Mouse (Mus musculus): Measurements from ENCODE around the gene Cyp4f16. TPM values are rescaled to one million over a fixed set of nuclear protein-coding genes. Genes with fewer than 3 reads are reported as not detected.

Cyp4f16 gene
- polyA plus RNA-seq, 2 experiments: 16.7 to 34.0 TPM

- TF ChIP-seq POLR2A (IDR thresholded peaks at IDR 0.05; ENCODE audit: borderline replicate concordance, extremely low read depth, insufficient read depth, insufficient read length): no peak
- Histone ChIP-seq H3K4me2 (replicated peaks; ENCODE audit: low read depth, low read length, severe bottlenecking) (no peak overlapping the region), H3K27ac (replicated peaks; ENCODE audit: low read depth, low read length) (no peak overlapping the region), H3K27me3 (ENCODE audit: control insufficient read depth, insufficient read depth, low read length) (no peaks in the 10 kb centered on the region), H3K9me3 (ENCODE audit: control insufficient read depth, low read length) (no peaks in the 10 kb centered on the region), H3K36me3 (ENCODE audit: control insufficient read depth, insufficient read depth, low read length) (no peaks in the 10 kb centered on the region; the same call in 1 of the 2 replicates), H3K4me3 (replicated peaks; ENCODE audit: low read length) (no peak overlapping the region), H3K4me1 (ENCODE audit: control insufficient read depth, insufficient read depth, low read length) (peaks cover 9% of the 10 kb centered on the region; the same call in 1 of the 2 replicates), H3K9ac (ENCODE audit: low read depth, low read length, severe bottlenecking) (no peak overlapping the region)
- WGBS: 70% methylated on average over 2 of the region's 2 CpGs
- DNase-seq (ENCODE audit: low spot score) (no peak), ATAC-seq (ENCODE audit: low FRiP score, low read depth) (no peak)
Observed at GRCm38 (mm10) chr17:32503111-32503510, 33.2 kb upstream of the Cyp4f16 start.

DNA sequence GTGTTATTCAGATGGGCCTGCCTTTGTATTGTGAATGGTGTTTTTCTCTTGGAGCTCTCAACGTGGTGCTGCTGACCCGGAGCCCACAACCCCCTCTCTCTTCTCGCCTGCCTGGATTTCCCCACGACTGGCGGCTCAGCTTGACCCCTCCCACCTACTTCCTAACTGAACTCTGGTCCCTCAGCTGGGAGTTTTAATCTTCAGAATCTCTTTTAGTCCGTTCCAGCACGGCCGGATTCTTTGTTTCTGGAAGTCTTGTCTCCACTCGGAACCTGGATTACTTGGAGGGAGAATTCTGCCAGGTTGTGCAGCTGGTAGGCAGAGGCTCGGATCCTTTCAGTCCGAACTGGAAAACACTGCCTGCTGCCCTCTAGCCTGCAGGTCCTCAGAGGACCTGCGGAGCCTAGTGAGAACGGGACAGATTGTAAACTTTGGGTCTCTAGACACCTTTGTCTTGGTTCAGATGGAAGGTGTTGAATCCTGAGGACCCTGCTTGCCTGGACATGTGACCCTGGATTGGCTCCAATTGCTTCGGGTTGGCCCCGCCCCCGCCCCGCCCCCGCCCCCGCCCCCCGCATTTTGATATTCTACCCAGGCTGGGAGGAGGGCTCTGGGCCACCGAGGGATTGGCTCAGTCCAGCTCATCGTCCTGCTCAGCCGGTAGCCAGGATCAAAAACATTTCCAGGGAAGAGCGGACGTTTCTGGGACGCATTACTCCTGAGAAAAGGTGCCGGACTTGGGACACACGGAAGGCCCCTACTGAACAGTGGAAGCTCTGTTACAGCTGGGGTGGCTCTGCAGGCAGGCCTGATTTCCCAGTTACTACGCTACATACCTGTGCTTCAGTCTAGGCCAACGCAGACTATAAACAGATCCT, 30.3 kb upstream of the Cyp4f16 start, which contains the start of gene Cyp4f17:
Cyp4f17 (plus strand) TSS at position 200 of the 878 bp plus-strand sequence.
- Histone ChIP-seq H3K27ac (replicated peaks; ENCODE audit: low read depth, low read length) (peak within 1 kb of the TSS; percentile 78), H3K4me2 (replicated peaks; ENCODE audit: low read depth, low read length, severe bottlenecking) (peak within 1 kb of the TSS; percentile 78), H3K27me3 (ENCODE audit: control insufficient read depth, insufficient read depth, low read length) (no peaks in the 10 kb centered on the region), H3K9ac (ENCODE audit: low read depth, low read length, severe bottlenecking) (peak within 1 kb of the TSS; percentile 70), H3K4me1 (ENCODE audit: control insufficient read depth, insufficient read depth, low read length) (peaks cover 9% of the 10 kb centered on the region; the same call in 1 of the 2 replicates), H3K9me3 (ENCODE audit: control insufficient read depth, low read length) (no peaks in the 10 kb centered on the region), H3K36me3 (ENCODE audit: control insufficient read depth, insufficient read depth, low read length) (peaks cover 7% of the 10 kb centered on the region), H3K4me3 (replicated peaks; ENCODE audit: low read length) (peak within 1 kb of the TSS; percentile 52)
- under 1% methylated on average over 29 of the region's 30 CpGs for WGBS
- peak; percentile 94 for ATAC-seq (ENCODE audit: low FRiP score, low read depth)
- TF ChIP-seq POLR2A (IDR thresholded peaks at IDR 0.05; ENCODE audit: borderline replicate concordance, extremely low read depth, insufficient read depth, insufficient read length): peak; percentile 55; the same call in 1 of the 2 replicates
- DNase-seq (ENCODE audit: low spot score): peak; percentile 61

DNA sequence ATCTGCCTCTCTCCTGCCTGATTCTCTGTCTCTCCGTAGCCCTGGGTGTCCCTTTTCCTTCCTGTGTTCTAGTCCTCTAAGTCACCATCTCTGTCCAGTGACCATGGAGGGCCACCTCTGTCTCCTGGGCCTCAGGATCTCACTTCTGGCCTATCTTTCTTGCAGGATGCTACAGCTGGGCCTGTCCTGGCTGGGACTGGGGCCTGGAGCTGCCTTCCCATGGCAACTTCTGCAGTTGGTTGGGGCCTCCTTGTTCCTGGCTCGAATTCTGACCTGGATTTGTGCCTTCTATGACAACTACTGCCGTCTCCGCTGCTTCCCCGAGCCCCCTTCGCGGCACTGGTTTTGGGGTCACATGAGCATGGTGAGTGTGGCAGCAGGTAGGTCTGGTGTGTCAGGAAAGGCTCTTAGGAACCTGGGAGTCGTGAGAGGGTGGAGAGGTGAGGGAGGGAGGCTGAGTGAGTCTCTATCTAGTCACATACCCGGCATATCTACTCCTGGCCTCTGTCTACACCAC, 29.6 kb upstream of the Cyp4f16 start:
- Histone ChIP-seq H3K9me3 (ENCODE audit: control insufficient read depth, low read length) (no peaks in the 10 kb centered on the region), H3K27ac (replicated peaks; ENCODE audit: low read depth, low read length) (peak overlapping the region; percentile 78), H3K27me3 (ENCODE audit: control insufficient read depth, insufficient read depth, low read length) (no peaks in the 10 kb centered on the region), H3K4me2 (replicated peaks; ENCODE audit: low read depth, low read length, severe bottlenecking) (peak overlapping the region; percentile 78), H3K9ac (ENCODE audit: low read depth, low read length, severe bottlenecking) (peak overlapping the region; percentile 70), H3K4me3 (replicated peaks; ENCODE audit: low read length) (peak overlapping the region; percentile 52), H3K4me1 (ENCODE audit: control insufficient read depth, insufficient read depth, low read length) (peaks cover 9% of the 10 kb centered on the region; the same call in 1 of the 2 replicates), H3K36me3 (ENCODE audit: control insufficient read depth, insufficient read depth, low read length) (peaks cover 7% of the 10 kb centered on the region)
- no peak for ATAC-seq (ENCODE audit: low FRiP score, low read depth)
- DNase-seq (ENCODE audit: low spot score): no peak
- no peak for TF ChIP-seq POLR2A (IDR thresholded peaks at IDR 0.05; ENCODE audit: borderline replicate concordance, extremely low read depth, insufficient read depth, insufficient read length)
- WGBS: 41% methylated on average over 9 of the region's 9 CpGs

DNA sequence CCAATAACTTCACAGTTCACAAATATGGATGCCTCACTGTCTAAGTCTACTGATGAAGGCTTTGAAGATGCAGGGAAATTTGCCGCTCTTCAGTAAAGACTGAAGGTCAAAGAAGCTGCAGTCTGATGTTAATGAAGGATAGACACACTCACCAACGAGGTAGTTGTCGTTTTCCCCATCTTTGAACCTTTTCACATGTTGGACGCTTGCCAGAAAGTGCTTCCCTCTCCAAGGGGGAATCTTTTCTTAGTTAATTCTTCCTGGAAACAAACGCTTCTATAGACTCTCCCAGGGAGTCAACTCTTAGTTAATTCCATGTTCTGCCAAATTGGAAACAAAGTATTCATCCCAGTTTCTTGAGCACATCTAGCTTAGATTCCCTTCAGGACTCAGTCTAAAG, 20.2 kb upstream of the Cyp4f16 start:
- no peaks in the 10 kb centered on the region for H3K9me3 ChIP-seq (ENCODE audit: control insufficient read depth, low read length)
- H3K27ac ChIP-seq (replicated peaks; ENCODE audit: low read depth, low read length): no peak overlapping the region
- no peaks in the 10 kb centered on the region for H3K27me3 ChIP-seq (ENCODE audit: control insufficient read depth, insufficient read depth, low read length)
- TF ChIP-seq POLR2A (IDR thresholded peaks at IDR 0.05; ENCODE audit: borderline replicate concordance, extremely low read depth, insufficient read depth, insufficient read length): no peak
- ATAC-seq (ENCODE audit: low FRiP score, low read depth) (no peak), DNase-seq (ENCODE audit: low spot score) (no peak)
- no peak overlapping the region for H3K9ac ChIP-seq (ENCODE audit: low read depth, low read length, severe bottlenecking)
- peaks cover 19% of the 10 kb centered on the region for H3K36me3 ChIP-seq (ENCODE audit: control insufficient read depth, insufficient read depth, low read length)
- no peak overlapping the region for H3K4me3 ChIP-seq (replicated peaks; ENCODE audit: low read length)
- WGBS: 83% methylated on average over 5 of the region's 5 CpGs
- no peaks in the 10 kb centered on the region for H3K4me1 ChIP-seq (ENCODE audit: control insufficient read depth, insufficient read depth, low read length)
- H3K4me2 ChIP-seq (replicated peaks; ENCODE audit: low read depth, low read length, severe bottlenecking): no peak overlapping the region

DNA sequence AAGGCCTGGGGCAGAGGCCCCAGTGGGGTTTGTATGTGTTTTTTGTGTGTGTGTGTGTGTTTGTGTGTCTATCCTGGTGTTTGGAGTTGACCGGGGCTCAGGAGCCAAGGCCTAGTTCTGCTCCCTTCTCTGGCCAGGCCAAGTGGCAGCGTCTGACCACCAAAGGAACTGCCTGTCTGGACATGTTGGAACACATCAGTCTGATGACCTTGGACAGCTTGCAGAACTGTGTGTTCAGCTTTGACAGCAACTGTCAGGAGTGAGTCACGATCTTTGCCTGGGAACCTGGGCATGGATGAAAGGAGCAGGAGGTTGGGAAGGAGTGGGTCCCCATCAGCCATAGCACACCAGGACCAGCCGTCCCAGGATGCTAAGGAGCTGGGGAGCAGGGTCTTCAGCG, 14.4 kb upstream of the Cyp4f16 start:
- Histone ChIP-seq H3K27me3 (ENCODE audit: control insufficient read depth, insufficient read depth, low read length) (no peaks in the 10 kb centered on the region), H3K4me2 (replicated peaks; ENCODE audit: low read depth, low read length, severe bottlenecking) (no peak overlapping the region), H3K4me3 (replicated peaks; ENCODE audit: low read length) (no peak overlapping the region), H3K9me3 (ENCODE audit: control insufficient read depth, low read length) (no peaks in the 10 kb centered on the region), H3K36me3 (ENCODE audit: control insufficient read depth, insufficient read depth, low read length) (peaks cover 54% of the 10 kb centered on the region), H3K27ac (replicated peaks; ENCODE audit: low read depth, low read length) (no peak overlapping the region), H3K4me1 (ENCODE audit: control insufficient read depth, insufficient read depth, low read length) (no peaks in the 10 kb centered on the region), H3K9ac (ENCODE audit: low read depth, low read length, severe bottlenecking) (no peak overlapping the region)
- no peak for ATAC-seq (ENCODE audit: low FRiP score, low read depth)
- TF ChIP-seq POLR2A (IDR thresholded peaks at IDR 0.05; ENCODE audit: borderline replicate concordance, extremely low read depth, insufficient read depth, insufficient read length): no peak
- DNase-seq (ENCODE audit: low spot score): no peak
- WGBS: 88% methylated on average over 5 of the region's 5 CpGs

Data from limb, embryonic 14.5 days (tissue).